1 mouse cellular context compared by ENCODE assay signal in the genomic region with DNA sequence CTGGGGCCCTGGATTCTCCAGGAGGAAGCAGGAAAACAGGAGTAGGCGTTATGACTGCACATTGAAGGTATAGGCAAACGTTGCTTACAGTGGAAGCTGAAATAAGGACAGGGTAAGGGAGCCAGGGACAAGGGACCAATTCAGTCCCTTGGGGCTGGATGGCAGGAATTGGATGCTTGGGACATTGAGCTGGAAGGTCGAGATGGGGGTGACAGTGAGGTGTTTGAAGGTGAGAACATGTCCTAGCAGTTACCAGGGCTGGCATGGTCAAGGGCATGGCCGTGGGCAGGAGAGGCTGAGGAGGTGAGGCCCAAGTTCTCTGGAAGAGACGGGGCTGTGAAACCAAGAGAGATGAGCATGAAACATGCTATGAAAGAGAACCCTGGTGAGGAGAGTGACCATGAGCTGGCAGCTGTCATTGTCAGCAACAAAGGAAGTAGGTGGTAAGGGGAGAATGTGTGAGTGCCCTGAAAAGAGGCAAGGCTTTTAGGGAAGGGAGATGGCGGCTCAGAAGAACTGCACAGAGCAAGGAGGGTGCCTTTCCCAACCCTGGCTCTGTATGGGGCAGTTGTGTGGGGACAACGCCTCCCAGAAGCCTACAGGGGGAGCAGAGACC.
TF ChIP-seq lines count a peak whose summit lies in the region.

No protein-coding gene starts in this region.

TF ChIP-seq in myocyte, 11 proteins besides CTCF, POLR2A, EP300 and RAD21:
- TF ChIP-seq MYOD1 (IDR thresholded peaks at IDR 0.05; ENCODE audit: control insufficient read depth in 1 of 3, insufficient read length in 2 of 3, low read depth in 2 of 3) (peak in 2 of 3 experiments; percentile 45 to 54), TCF12 (IDR thresholded peaks at IDR 0.05; ENCODE audit: insufficient read depth, poor library complexity, severe bottlenecking) (no peak), SRF (IDR thresholded peaks at IDR 0.05; ENCODE audit: control insufficient read depth, insufficient read length, low read depth) (no peak)
